Mouse (Mus musculus): ENCODE results near the gene Nanos1. TPM values are rescaled to one million over a fixed set of nuclear protein-coding genes. Genes with fewer than 3 reads are reported as not detected.
A peak's percentile ranks its signal among the peaks of the same experiment; 100 is the strongest.

Gene Nanos1
- polyA plus RNA-seq, 1 experiment from 2014 or later: 3.9 TPM

- no peaks in the 10 kb centered on the region for H3K27me3 ChIP-seq (ENCODE audit: control insufficient read depth, insufficient read depth, low read length)
- peak overlapping the region; percentile 17; the same call in 1 of the 2 replicates for H3K4me2 ChIP-seq
- 79% methylated on average over 2 of the region's 2 CpGs for WGBS
- DNase-seq (ENCODE audit: low spot score, missing footprints) (peak; percentile 71), ATAC-seq (ENCODE audit: low FRiP score) (no peak)
- no peak overlapping the region for H3K9ac ChIP-seq (ENCODE audit: low read length)
- H3K9me3 ChIP-seq (ENCODE audit: control insufficient read depth, low read length): no peaks in the 10 kb centered on the region
- H3K4me1 ChIP-seq (ENCODE audit: control insufficient read depth, insufficient read depth, low read length): peaks cover 8% of the 10 kb centered on the region
- H3K27ac ChIP-seq (ENCODE audit: low read depth, low read length): no peak overlapping the region
- H3K4me3 ChIP-seq (ENCODE audit: low read depth, low read length): no peak overlapping the region
- H3K36me3 ChIP-seq (ENCODE audit: control insufficient read depth, insufficient read depth, low read length): no peaks in the 10 kb centered on the region
These were observed 31.8 kb downstream of the Nanos1 start for GRCm38 (mm10) chr19:60787465-60788150.

GRCm38 (mm10) chr19:60788214-60788960, 32.6 kb downstream of the Nanos1 start:
- Histone ChIP-seq H3K9me3 (ENCODE audit: control insufficient read depth, low read length) (no peaks in the 10 kb centered on the region), H3K27me3 (ENCODE audit: control insufficient read depth, insufficient read depth, low read length) (no peaks in the 10 kb centered on the region), H3K9ac (ENCODE audit: low read length) (peak overlapping the region; percentile 31; the same call in 1 of the 2 replicates), H3K4me1 (ENCODE audit: control insufficient read depth, insufficient read depth, low read length) (peaks cover 8% of the 10 kb centered on the region), H3K4me3 (ENCODE audit: low read depth, low read length) (peak overlapping the region; percentile 26), H3K36me3 (ENCODE audit: control insufficient read depth, insufficient read depth, low read length) (no peaks in the 10 kb centered on the region), H3K4me2 (peak overlapping the region; percentile 68), H3K27ac (ENCODE audit: low read depth, low read length) (no peak overlapping the region)
- WGBS: 51% methylated on average over 6 of the region's 6 CpGs
- DNase-seq (ENCODE audit: low spot score, missing footprints) (peak; percentile 78), ATAC-seq (ENCODE audit: low FRiP score) (no peak)

- peak overlapping the region; percentile 99 for H3K4me3 ChIP-seq (ENCODE audit: low read depth, low read length)
- DNase-seq (ENCODE audit: low spot score, missing footprints): peak; percentile 89
- H3K36me3 ChIP-seq (ENCODE audit: control insufficient read depth, insufficient read depth, low read length): no peaks in the 10 kb centered on the region
- peak overlapping the region; percentile 94; the same call in 1 of the 2 replicates for H3K27ac ChIP-seq (ENCODE audit: low read depth, low read length)
- peak overlapping the region; percentile 99 for H3K9ac ChIP-seq (ENCODE audit: low read length)
- no peaks in the 10 kb centered on the region for H3K27me3 ChIP-seq (ENCODE audit: control insufficient read depth, insufficient read depth, low read length)
- WGBS: 4% methylated on average over 7 of the region's 7 CpGs
- H3K4me1 ChIP-seq (ENCODE audit: control insufficient read depth, insufficient read depth, low read length): peaks cover 8% of the 10 kb centered on the region
- ATAC-seq (ENCODE audit: low FRiP score): no peak
- H3K9me3 ChIP-seq (ENCODE audit: control insufficient read depth, low read length): no peaks in the 10 kb centered on the region
- peak overlapping the region; percentile 68 for H3K4me2 ChIP-seq
These were observed 33.7 kb downstream of the Nanos1 start for GRCm38 (mm10) chr19:60789452-60789851.

GRCm38 (mm10) chr19:60789919-60790506, 34.2 kb downstream of the Nanos1 start:
- Histone ChIP-seq H3K27me3 (ENCODE audit: control insufficient read depth, insufficient read depth, low read length) (no peaks in the 10 kb centered on the region), H3K4me1 (ENCODE audit: control insufficient read depth, insufficient read depth, low read length) (peaks cover 8% of the 10 kb centered on the region), H3K27ac (ENCODE audit: low read depth, low read length) (peak overlapping the region; percentile 94), H3K9me3 (ENCODE audit: control insufficient read depth, low read length) (no peaks in the 10 kb centered on the region), H3K4me3 (ENCODE audit: low read depth, low read length) (peak overlapping the region; percentile 99), H3K9ac (ENCODE audit: low read length) (peak overlapping the region; percentile 99), H3K4me2 (peak overlapping the region; percentile 68), H3K36me3 (ENCODE audit: control insufficient read depth, insufficient read depth, low read length) (no peaks in the 10 kb centered on the region)
- WGBS: 0% methylated on average over 60 of the region's 60 CpGs
- DNase-seq (ENCODE audit: low spot score, missing footprints): peak; percentile 95
- ATAC-seq (ENCODE audit: low FRiP score): peak; percentile 78

GRCm38 (mm10) chr19:60790551-60791161, 34.9 kb downstream of the Nanos1 start, which contains the start of gene Eif3a:
Eif3a (minus strand) TSS chr19:60790658.
- Histone ChIP-seq H3K27ac (ENCODE audit: low read depth, low read length) (peak within 1 kb of the TSS; percentile 94), H3K4me2 (peak within 1 kb of the TSS; percentile 68), H3K36me3 (ENCODE audit: control insufficient read depth, insufficient read depth, low read length) (no peaks in the 10 kb centered on the region), H3K9ac (ENCODE audit: low read length) (peak within 1 kb of the TSS; percentile 99), H3K4me1 (ENCODE audit: control insufficient read depth, insufficient read depth, low read length) (peaks cover 8% of the 10 kb centered on the region), H3K27me3 (ENCODE audit: control insufficient read depth, insufficient read depth, low read length) (no peaks in the 10 kb centered on the region), H3K9me3 (ENCODE audit: control insufficient read depth, low read length) (no peaks in the 10 kb centered on the region), H3K4me3 (ENCODE audit: low read depth, low read length) (peak within 1 kb of the TSS; percentile 99)
- ATAC-seq (ENCODE audit: low FRiP score) (peak; percentile 95), DNase-seq (ENCODE audit: low spot score, missing footprints) (peak; percentile 99)
- WGBS: under 1% methylated on average over 57 of the region's 57 CpGs

- ATAC-seq (ENCODE audit: low FRiP score) (peak; percentile 25; the same call in 1 of the 2 replicates), DNase-seq (ENCODE audit: low spot score, missing footprints) (no peak)
- Histone ChIP-seq H3K36me3 (ENCODE audit: control insufficient read depth, insufficient read depth, low read length) (no peaks in the 10 kb centered on the region), H3K4me2 (peak overlapping the region; percentile 68), H3K27ac (ENCODE audit: low read depth, low read length) (peak overlapping the region; percentile 94), H3K4me1 (ENCODE audit: control insufficient read depth, insufficient read depth, low read length) (peaks cover 8% of the 10 kb centered on the region), H3K9me3 (ENCODE audit: control insufficient read depth, low read length) (no peaks in the 10 kb centered on the region), H3K4me3 (ENCODE audit: low read depth, low read length) (peak overlapping the region; percentile 99), H3K27me3 (ENCODE audit: control insufficient read depth, insufficient read depth, low read length) (no peaks in the 10 kb centered on the region), H3K9ac (ENCODE audit: low read length) (peak overlapping the region; percentile 99)
- WGBS: 20% methylated on average over 9 of the region's 9 CpGs
These were observed 35.4 kb downstream of the Nanos1 start for GRCm38 (mm10) chr19:60791164-60791563.

- Histone ChIP-seq H3K4me1 (ENCODE audit: control insufficient read depth, insufficient read depth, low read length) (peaks cover 6% of the 10 kb centered on the region), H3K9me3 (ENCODE audit: control insufficient read depth, low read length) (no peaks in the 10 kb centered on the region), H3K4me3 (ENCODE audit: low read depth, low read length) (no peak overlapping the region), H3K9ac (ENCODE audit: low read length) (no peak overlapping the region), H3K27me3 (ENCODE audit: control insufficient read depth, insufficient read depth, low read length) (no peaks in the 10 kb centered on the region), H3K36me3 (ENCODE audit: control insufficient read depth, insufficient read depth, low read length) (no peaks in the 10 kb centered on the region), H3K27ac (ENCODE audit: low read depth, low read length) (no peak overlapping the region), H3K4me2 (no peak overlapping the region)
- 91% methylated on average over 2 of the region's 2 CpGs for WGBS
- DNase-seq (ENCODE audit: low spot score, missing footprints) (no peak), ATAC-seq (ENCODE audit: low FRiP score) (no peak)
These were observed 37.5 kb downstream of the Nanos1 start for GRCm38 (mm10) chr19:60793170-60793707.

GRCm38 (mm10) chr19:60795244-60795643, 39.5 kb downstream of the Nanos1 start:
- Histone ChIP-seq H3K4me3 (ENCODE audit: low read depth, low read length) (no peak overlapping the region), H3K4me1 (ENCODE audit: control insufficient read depth, insufficient read depth, low read length) (peaks cover 2% of the 10 kb centered on the region; the same call in 1 of the 2 replicates), H3K9me3 (ENCODE audit: control insufficient read depth, low read length) (no peaks in the 10 kb centered on the region), H3K27ac (ENCODE audit: low read depth, low read length) (no peak overlapping the region), H3K9ac (ENCODE audit: low read length) (no peak overlapping the region), H3K36me3 (ENCODE audit: control insufficient read depth, insufficient read depth, low read length) (no peaks in the 10 kb centered on the region), H3K4me2 (no peak overlapping the region), H3K27me3 (ENCODE audit: control insufficient read depth, insufficient read depth, low read length) (no peaks in the 10 kb centered on the region)
- ATAC-seq (ENCODE audit: low FRiP score): no peak
- 88% methylated on average over 2 of the region's 2 CpGs for WGBS
- no peak for DNase-seq (ENCODE audit: low spot score, missing footprints)
